Mouse (Mus musculus): ENCODE measurements around the gene Txnip.
A peak's percentile ranks its signal among the peaks of the same experiment; 100 is the strongest.
"Not testable (repeated sequence)": the region's sequence is repeated elsewhere in the genome, so short reads cannot be mapped to it uniquely, and the experiment has no call there.

Gene Txnip

DNA sequence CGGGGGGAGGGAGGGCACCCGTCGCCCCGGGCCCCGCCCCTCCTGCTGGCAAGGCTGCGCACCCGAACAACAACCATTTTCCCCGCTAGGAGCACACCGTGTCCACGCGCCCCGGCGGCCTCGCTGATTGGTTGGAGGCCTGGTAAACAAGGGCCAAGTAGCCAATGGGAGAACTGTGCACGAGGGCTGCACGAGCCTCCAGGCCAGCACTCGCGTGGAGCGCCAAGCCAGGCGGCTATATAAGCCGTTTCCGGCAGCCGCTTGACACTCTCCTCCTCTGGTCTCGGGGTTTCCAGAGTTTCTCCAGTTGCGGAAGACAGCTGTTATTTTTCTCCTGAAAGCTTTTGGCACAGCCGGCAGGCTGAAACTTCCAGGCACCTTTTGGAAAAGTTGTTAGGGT is at the start of gene Txnip:
TSS of gene Txnip (plus strand) at position 264 of the 400 bp plus-strand sequence.
- DNase-seq (ENCODE audit: extremely low read depth, low read depth, low spot score), result peak; percentile 79

DNA sequence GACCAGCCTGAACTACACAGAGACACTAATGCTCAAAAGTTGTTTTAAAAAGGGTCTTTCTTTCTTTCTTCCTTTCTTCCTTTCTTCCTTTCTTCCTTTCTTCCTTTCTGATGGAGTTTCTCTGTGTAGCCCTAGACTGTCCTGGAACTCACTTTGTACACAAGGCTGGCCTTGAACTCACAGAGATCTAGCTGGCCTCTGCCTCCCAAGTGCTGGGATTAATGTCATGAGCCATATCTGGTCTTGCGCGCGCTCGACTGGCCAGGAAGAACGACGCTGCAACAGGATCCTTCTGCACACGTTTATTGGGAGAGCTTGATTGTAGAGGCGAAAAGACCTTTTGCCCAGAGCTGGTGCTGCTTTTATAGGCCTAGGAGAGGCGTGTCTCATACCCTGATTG is 49.8 kb upstream of the Txnip start:
- not testable (repeated sequence) for DNase-seq (ENCODE audit: extremely low read depth, low read depth, low spot score)

- no peak for DNase-seq (ENCODE audit: extremely low read depth, low read depth, low spot score)
Observed at GRCm38 (mm10) chr3:96520171-96520570, 37.6 kb upstream of the Txnip start.

DNA sequence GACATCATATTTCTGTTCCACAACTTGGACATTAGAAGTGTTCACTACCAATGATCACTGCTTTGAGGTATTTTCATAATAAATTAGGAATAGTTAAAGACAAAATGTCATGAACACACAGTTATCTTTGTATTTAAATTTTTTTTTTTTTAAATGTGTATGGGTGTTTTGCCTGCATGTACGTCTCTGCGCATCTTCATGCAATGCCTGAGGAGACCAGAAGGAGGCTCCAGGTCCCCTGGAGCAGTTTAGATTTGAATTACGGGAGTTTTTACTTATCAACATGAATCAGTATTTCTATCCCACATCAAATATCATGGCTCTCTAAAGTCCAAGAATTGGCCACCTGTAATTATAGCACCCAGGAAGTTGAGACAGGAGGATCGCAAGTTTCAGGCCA is 35.6 kb upstream of the Txnip start:
- DNase-seq (ENCODE audit: extremely low read depth, low read depth, low spot score), result no peak

GRCm38 (mm10) chr3:96524028-96524810 is 33.5 kb upstream of the Txnip start:
- no peak for DNase-seq (ENCODE audit: extremely low read depth, low read depth, low spot score)

GRCm38 (mm10) chr3:96524914-96525313 is 32.8 kb upstream of the Txnip start, which contains the start of gene Hfe2:
Hfe2 (plus strand) TSS chr3:96525172.
- no peak for DNase-seq (ENCODE audit: extremely low read depth, low read depth, low spot score)

GRCm38 (mm10) chr3:96526013-96526762 is 31.6 kb upstream of the Txnip start:
- DNase-seq (ENCODE audit: extremely low read depth, low read depth, low spot score), result no peak

DNA sequence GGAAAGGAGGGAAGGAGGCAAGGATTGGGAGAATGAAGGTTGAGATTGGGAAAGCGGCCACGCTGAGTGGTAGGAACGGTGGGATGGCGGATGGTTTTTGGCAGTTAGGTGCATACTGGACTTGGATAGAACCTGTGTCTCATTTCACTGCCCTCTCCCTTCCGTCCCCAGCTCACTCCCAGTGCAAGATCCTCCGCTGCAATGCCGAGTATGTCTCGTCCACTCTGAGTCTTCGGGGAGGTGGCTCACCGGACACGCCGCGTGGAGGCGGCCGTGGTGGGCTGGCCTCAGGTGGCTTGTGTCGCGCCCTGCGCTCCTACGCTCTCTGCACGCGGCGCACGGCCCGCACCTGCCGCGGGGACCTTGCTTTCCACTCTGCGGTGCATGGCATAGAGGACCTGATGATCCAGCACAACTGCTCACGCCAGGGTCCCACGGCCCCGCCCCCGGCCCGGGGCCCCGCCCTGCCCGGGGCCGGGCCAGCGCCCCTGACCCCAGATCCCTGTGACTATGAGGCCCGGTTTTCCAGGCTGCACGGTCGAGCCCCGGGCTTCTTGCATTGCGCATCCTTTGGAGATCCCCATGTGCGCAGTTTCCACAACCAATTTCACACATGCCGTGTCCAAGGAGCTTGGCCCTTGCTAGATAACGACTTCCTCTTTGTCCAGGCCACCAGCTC is 30.8 kb upstream of the Txnip start:
- DNase-seq (ENCODE audit: extremely low read depth, low read depth, low spot score), result no peak

GRCm38 (mm10) chr3:96528506-96528905 is 29.3 kb upstream of the Txnip start:
- no peak for DNase-seq (ENCODE audit: extremely low read depth, low read depth, low spot score)

DNA sequence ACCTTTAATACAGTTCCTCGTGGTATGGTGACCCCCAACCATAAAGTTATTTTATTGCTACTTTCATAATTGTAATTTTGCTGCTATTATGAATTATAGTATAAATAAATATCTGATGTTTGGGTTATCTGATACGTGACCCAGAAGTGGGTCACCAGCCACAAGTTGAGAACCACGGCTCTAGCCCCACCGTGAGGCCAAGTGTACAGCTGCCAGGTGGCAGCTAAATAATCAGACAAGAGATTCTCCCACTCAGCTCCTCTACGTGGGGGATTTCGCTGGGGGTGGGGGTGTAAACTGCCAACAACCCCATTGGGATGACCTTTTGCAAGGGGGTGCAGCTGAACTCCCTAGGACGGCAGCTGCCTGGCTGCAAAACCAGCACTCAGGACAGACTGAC is 25.7 kb upstream of the Txnip start:
- no peak for DNase-seq (ENCODE audit: extremely low read depth, low read depth, low spot score)

DNA sequence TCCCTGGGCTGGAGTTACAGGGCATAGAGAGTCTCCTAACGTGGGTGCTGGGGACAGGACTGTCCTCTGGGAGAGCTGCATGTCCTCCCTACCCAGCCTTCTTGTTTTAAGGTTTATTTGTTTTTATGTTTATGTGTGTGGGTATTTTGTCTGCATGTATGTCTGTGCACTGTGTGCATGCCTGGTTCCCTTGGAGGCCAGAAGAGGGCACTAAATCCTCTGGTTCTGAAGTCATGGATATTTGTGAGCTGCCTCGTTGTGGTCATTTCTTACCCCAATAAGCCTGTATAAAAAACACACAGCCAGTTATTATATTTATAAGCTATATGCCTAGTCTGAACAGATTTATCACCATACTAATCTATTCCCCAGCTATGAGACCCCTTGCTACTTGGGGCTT is 23.5 kb upstream of the Txnip start:
- DNase-seq (ENCODE audit: extremely low read depth, low read depth, low spot score), result no peak

- DNase-seq (ENCODE audit: extremely low read depth, low read depth, low spot score), result no peak
Observed at GRCm38 (mm10) chr3:96539316-96539715, 18.4 kb upstream of the Txnip start.

DNA sequence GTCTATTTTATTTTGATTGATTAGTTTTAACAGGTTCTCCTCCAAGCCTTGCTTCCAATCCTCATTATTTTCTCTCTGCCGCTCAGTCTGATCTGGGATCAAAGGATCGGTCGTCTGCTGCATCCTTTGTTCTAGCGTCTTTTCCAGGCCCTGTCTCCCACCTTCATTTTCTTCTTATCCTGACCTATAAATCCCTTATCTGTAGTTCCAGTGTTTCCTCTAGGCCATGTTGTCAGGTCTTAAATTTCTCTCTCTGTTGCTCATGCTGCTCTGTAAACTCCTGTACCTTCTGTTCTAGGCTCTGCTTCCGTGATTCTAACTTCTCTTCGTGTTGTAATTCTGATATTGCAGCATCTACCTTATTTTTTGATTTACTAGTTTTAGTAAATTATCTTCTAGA is 17.0 kb upstream of the Txnip start:
- no peak for DNase-seq (ENCODE audit: extremely low read depth, low read depth, low spot score)

- DNase-seq (ENCODE audit: extremely low read depth, low read depth, low spot score), result no peak
Observed at GRCm38 (mm10) chr3:96541328-96542078, 16.3 kb upstream of the Txnip start.

- DNase-seq (ENCODE audit: extremely low read depth, low read depth, low spot score), result no peak
Observed at GRCm38 (mm10) chr3:96542554-96542953, 15.2 kb upstream of the Txnip start.

DNA sequence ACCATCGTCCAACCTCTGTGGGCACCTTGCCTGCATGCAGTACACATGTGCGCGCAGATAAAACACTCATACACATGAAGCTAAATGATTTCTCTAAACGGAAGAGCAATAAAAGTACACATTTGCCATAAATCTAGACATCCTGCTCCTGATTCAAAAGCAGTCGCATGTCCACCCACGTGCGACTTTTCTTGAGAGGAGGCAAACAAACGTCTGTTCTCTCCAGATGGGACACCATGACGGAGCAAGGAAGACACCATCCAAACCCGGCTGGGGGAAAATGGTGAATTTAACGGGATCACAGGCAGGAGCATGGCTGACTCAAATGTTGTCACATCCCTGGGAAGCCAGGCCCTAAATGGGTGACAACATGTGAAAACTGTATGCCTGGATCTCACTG is 14.4 kb upstream of the Txnip start:
- DNase-seq (ENCODE audit: extremely low read depth, low read depth, low spot score), result no peak

- no peak for DNase-seq (ENCODE audit: extremely low read depth, low read depth, low spot score)
Observed at GRCm38 (mm10) chr3:96545565-96545964, 12.2 kb upstream of the Txnip start.

DNA sequence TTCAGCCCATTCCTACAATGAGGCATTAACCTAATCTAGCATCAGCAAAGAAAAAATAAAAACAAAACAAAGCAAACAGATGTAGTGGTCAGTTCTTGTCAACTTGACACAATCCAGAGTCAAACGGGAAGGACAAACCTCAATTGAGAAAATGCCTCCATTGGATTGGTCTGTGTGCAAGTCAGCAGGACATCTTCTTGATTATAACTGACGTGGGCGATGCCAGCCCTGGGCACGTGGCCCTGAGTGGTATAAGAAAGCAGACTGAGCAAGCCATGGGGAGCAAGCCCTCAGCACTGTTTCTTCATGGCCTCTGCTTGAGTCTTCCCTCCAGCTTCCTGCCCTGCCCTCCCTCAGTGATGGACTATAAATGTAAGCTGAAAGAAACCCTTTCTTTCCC is 10.9 kb upstream of the Txnip start:
- DNase-seq (ENCODE audit: extremely low read depth, low read depth, low spot score), result no peak

GRCm38 (mm10) chr3:96547389-96547960 is 10.3 kb upstream of the Txnip start:
- no peak for DNase-seq (ENCODE audit: extremely low read depth, low read depth, low spot score)

- no peak for DNase-seq (ENCODE audit: extremely low read depth, low read depth, low spot score)
Observed at GRCm38 (mm10) chr3:96548824-96549223, 8.9 kb upstream of the Txnip start.

DNA sequence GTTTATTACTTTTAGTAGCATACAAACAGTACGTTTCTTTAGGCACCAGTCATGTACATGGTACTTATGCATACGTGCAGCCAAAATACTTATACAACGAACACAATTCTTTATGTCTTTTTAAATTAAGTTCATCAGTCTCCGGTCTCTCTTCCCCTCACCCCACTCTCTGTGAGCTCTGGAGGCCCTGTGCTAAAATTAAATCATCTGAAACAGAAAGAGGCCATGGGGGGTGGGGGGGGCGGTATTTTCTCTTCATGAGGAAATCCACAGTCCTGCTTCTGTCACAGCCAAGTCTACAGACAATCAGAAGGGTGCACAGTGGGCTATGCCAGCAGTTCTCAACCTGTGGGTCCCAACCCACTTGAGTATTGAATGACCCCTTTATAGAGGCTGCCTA is 8.4 kb upstream of the Txnip start:
- DNase-seq (ENCODE audit: extremely low read depth, low read depth, low spot score), result no peak
